Mouse (Mus musculus): Measurements from ENCODE around the gene Pon3.
"Not testable (repeated sequence)": the region's sequence is repeated elsewhere in the genome, so short reads cannot be mapped to it uniquely, and the experiment has no call there.

Gene Pon3

GRCm38 (mm10) chr6:5254869-5255268 is 1.2 kb downstream of the Pon3 start:
- no peak for DNase-seq (ENCODE audit: low spot score)

GRCm38 (mm10) chr6:5245926-5246325 is 10.2 kb downstream of the Pon3 start:
- no peak for DNase-seq (ENCODE audit: low spot score)

- no peak for DNase-seq (ENCODE audit: low spot score)
These were observed 17.3 kb downstream of the Pon3 start for GRCm38 (mm10) chr6:5238799-5239198.

GRCm38 (mm10) chr6:5237510-5237909 is 18.6 kb downstream of the Pon3 start:
- DNase-seq (ENCODE audit: low spot score): no peak

- no peak for DNase-seq (ENCODE audit: low spot score)
These were observed 19.2 kb downstream of the Pon3 start for GRCm38 (mm10) chr6:5236843-5237371.

GRCm38 (mm10) chr6:5234563-5234962 is 21.5 kb downstream of the Pon3 start:
- DNase-seq (ENCODE audit: low spot score): no peak

- no peak for DNase-seq (ENCODE audit: low spot score)
These were observed 22.3 kb downstream of the Pon3 start for GRCm38 (mm10) chr6:5233812-5234211.

GRCm38 (mm10) chr6:5232022-5232421 is 24.1 kb downstream of the Pon3 start:
- no peak for DNase-seq (ENCODE audit: low spot score)

GRCm38 (mm10) chr6:5230261-5230660 is 25.8 kb downstream of the Pon3 start:
- no peak for DNase-seq (ENCODE audit: low spot score)

GRCm38 (mm10) chr6:5223551-5223950 is 32.5 kb downstream of the Pon3 start:
- DNase-seq (ENCODE audit: low spot score): not testable (repeated sequence)

GRCm38 (mm10) chr6:5222080-5222479 is 34.0 kb downstream of the Pon3 start:
- DNase-seq (ENCODE audit: low spot score): no peak

- DNase-seq (ENCODE audit: low spot score): no peak
These were observed 37.9 kb downstream of the Pon3 start for GRCm38 (mm10) chr6:5218190-5218589.

GRCm38 (mm10) chr6:5207817-5208216 is 48.3 kb downstream of the Pon3 start:
- DNase-seq (ENCODE audit: low spot score): no peak

- no peak for DNase-seq (ENCODE audit: low spot score)
These were observed 56.2 kb downstream of the Pon3 start for GRCm38 (mm10) chr6:5199916-5200315.

GRCm38 (mm10) chr6:5199376-5199905 is 56.6 kb downstream of the Pon3 start:
- no peak for DNase-seq (ENCODE audit: low spot score)

- no peak for DNase-seq (ENCODE audit: low spot score)
These were observed 57.5 kb downstream of the Pon3 start for GRCm38 (mm10) chr6:5198590-5198989.

- DNase-seq (ENCODE audit: low spot score): no peak
These were observed 62.4 kb downstream of the Pon3 start, which contains the start of gene Pon1 for GRCm38 (mm10) chr6:5193693-5194092. TSS of gene Pon1 (minus strand) at chr6:5193946.

- no peak for DNase-seq (ENCODE audit: low spot score)
These were observed 65.3 kb downstream of the Pon3 start for GRCm38 (mm10) chr6:5190761-5191160.

- no peak for DNase-seq (ENCODE audit: low spot score)
These were observed 66.6 kb downstream of the Pon3 start for GRCm38 (mm10) chr6:5189507-5189906.

GRCm38 (mm10) chr6:5188938-5189337 is 67.1 kb downstream of the Pon3 start:
- no peak for DNase-seq (ENCODE audit: low spot score)

GRCm38 (mm10) chr6:5188036-5188435 is 68.0 kb downstream of the Pon3 start:
- no peak for DNase-seq (ENCODE audit: low spot score)

- no peak for DNase-seq (ENCODE audit: low spot score)
These were observed 68.5 kb downstream of the Pon3 start for GRCm38 (mm10) chr6:5187586-5187985.

GRCm38 (mm10) chr6:5186229-5186950 is 69.7 kb downstream of the Pon3 start:
- DNase-seq (ENCODE audit: low spot score): no peak

- no peak for DNase-seq (ENCODE audit: low spot score)
These were observed 75.4 kb downstream of the Pon3 start for GRCm38 (mm10) chr6:5180645-5181044.
